Mouse (Mus musculus) brown adipose tissue, adult 24 weeks (tissue): Measurements from ENCODE around the gene Nlrc4. TPM values are rescaled to one million over a fixed set of nuclear protein-coding genes. Genes with fewer than 3 reads are reported as not detected.

Experiments used
- H3K27ac ChIP-seq: fragments of 200-500 bp; replicated peaks from 2 replicates; pipeline ENCODE4 v1.5.1; 2012; ENCODE audit warnings: low read depth, mild to moderate bottlenecking, low read length
- H3K4me1 ChIP-seq: fragments of 200-500 bp; 2 replicates; pipeline ENCODE4 v1.6.1; 2012; ENCODE audit warnings: low read length, mixed read lengths; ENCODE audit not compliant: control insufficient read depth, insufficient read depth, insufficient read length
- H3K4me3 ChIP-seq: fragments of 200-500 bp; 2 replicates; pipeline ENCODE4 v1.5.1; 2012; ENCODE audit warnings: low read depth, mild to moderate bottlenecking, low read length, moderate library complexity; ENCODE audit not compliant: insufficient read depth
- polyA plus RNA-seq: library from polyadenylated mRNA; stranded (reverse); fragments of >200 nt; gene quantifications from 2 replicates; pipeline ENCODE4 v1.2.4, GENCODE M21; 2012; ENCODE audit not compliant: missing spikeins, insufficient read depth, insufficient read length

Nlrc4 gene
- polyA plus RNA-seq, 1 experiment: not detected

GRCm38 (mm10) chr17:74402486-74403222, 56.3 kb downstream of the Nlrc4 start:
- Histone ChIP-seq H3K4me1 (no peaks in the 10 kb centered on the region), H3K27ac (no peak overlapping the region), H3K4me3 (no peak overlapping the region)

DNA sequence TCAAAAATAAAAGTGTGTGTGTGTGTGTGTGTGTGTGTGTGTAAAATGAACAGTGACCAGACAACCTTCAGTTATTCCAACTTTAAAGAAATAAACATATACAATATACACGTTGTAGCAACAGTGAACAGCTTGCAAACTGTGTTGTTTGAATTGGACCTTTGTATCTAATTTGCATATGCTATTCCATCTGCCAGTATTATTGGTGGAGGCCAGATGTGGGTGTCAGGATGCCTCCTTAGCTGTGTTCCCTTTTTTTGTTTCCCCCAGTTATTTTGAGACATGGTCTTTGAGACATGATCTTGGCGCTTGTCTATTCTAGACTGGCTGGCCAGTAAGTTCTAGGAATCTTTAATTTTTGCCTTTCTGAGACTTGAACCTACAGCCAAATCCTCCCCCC, 61.8 kb downstream of the Nlrc4 start:
- Histone ChIP-seq H3K4me3 (no peak overlapping the region), H3K27ac (no peak overlapping the region)

DNA sequence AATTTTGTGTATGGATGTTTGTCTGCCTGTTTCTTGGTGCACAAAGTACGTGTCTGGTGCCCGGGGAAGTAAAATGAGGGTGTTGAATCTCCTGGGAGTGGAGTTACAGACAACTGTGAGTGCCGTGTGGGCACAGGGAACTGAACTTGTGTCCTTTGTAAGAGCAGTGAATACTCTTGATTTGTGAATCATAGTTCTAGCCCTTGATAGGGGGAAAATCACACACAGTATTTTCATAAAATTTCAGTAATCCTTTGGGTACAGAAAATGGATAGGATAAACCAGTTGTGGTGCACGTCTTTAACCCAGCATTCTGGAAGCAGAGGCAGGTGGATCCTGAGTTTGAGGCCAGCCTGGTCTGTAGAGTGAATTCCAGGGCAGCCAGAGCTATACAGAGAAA, 62.2 kb downstream of the Nlrc4 start:
- no peak overlapping the region for H3K27ac ChIP-seq
- H3K4me1 ChIP-seq: no peaks in the 10 kb centered on the region
- H3K4me3 ChIP-seq: no peak overlapping the region

More for the DNA sequence above, 61.8 kb downstream of the Nlrc4 start:
- H3K4me1 ChIP-seq: no peaks in the 10 kb centered on the region

- Histone ChIP-seq H3K4me3 (peak within 1 kb of the TSS; percentile 97), H3K27ac (peak within 1 kb of the TSS; percentile 58), H3K4me1 (no peaks in the 10 kb centered on the region)
Observed at GRCm38 (mm10) chr17:74395383-74396065, 63.4 kb downstream of the Nlrc4 start, which contains the start of gene Slc30a6. Gene Slc30a6, plus strand, starts transcription at chr17:74395608.

DNA sequence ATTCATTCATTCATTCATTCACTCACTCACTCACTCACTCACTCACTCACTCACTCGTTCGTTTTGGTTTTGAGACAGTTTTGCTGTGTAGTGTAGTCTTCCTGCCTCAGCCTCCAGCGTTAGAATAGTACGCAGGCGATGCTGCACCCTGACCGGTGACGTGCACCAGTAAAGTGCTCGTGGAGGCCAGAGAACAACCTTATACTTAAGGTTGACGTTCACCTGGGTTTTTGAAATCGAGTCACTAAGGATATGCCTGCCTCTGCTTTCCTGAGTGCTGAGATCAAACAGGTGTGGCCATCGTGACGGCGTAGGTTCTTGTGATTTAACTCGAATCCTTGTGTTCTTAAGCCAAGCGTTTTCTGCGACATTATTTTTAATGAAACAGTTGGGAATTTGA, 64.1 kb downstream of the Nlrc4 start:
- H3K27ac ChIP-seq: peak overlapping the region; percentile 48
- no peaks in the 10 kb centered on the region for H3K4me1 ChIP-seq
- H3K4me3 ChIP-seq: peak overlapping the region; percentile 62

DNA sequence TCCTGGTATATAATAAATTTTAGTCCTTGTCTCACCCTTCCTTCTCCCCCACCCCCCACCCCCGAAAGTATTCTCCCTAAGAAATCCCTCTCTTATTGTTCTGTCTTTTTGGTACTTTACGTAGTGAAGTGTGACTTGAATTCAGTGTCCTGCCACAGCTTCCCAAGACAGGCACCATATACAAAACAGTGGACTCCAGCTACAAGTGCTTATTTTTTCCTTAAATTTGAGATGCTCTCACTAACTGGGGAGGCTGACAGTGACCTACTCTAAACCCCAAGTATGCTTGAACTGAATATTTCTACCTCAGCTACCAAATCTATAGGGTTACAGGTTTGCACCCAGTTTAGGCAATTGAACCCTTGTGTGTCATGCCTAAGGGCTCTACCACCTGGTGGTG, 64.6 kb downstream of the Nlrc4 start:
- Histone ChIP-seq H3K4me1 (no peaks in the 10 kb centered on the region), H3K4me3 (no peak overlapping the region; the same call in 1 of the 2 replicates), H3K27ac (no peak overlapping the region)

GRCm38 (mm10) chr17:74389847-74390246, 69.1 kb downstream of the Nlrc4 start:
- Histone ChIP-seq H3K4me3 (no peak overlapping the region), H3K4me1 (no peaks in the 10 kb centered on the region), H3K27ac (no peak overlapping the region)

- no peak overlapping the region for H3K4me3 ChIP-seq
- no peak overlapping the region for H3K27ac ChIP-seq
- no peaks in the 10 kb centered on the region for H3K4me1 ChIP-seq
Observed at GRCm38 (mm10) chr17:74386657-74387056, 72.3 kb downstream of the Nlrc4 start.

DNA sequence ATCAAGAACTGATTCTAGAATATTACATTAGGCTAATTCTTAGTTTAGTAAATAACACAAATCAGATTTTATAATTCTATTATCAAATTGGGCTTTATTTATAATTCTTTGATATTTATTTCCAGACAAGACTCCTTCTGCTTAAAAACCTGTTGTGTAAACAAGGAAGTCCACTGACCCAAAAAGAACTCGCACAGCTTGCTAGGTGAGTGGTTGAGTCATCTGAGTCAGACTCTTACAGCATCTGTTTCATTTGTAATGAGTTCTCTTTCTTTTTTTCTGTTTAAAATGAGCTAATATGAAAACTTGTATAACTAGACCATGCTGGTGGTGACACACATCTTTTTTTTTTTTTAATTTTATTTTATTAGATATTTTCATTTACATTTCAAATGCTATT, 82.0 kb downstream of the Nlrc4 start:
- Histone ChIP-seq H3K27ac (no peak overlapping the region), H3K4me1 (no peaks in the 10 kb centered on the region)

More for the DNA sequence above, 82.0 kb downstream of the Nlrc4 start:
- H3K4me3 ChIP-seq: no peak overlapping the region

Other genes starting within 250 kb of the Nlrc4 start
- 81.4 and 105 TPM in 2 replicates for gene Memo1, start 163.6 kb downstream of the Nlrc4 start, polyA plus RNA-seq
- gene Dpy30, start 135.2 kb downstream of the Nlrc4 start, polyA plus RNA-seq: 86.6 and 132 TPM in 2 replicates
- 14.8 and 18.7 TPM in 2 replicates for gene Spast, start 120.2 kb downstream of the Nlrc4 start, polyA plus RNA-seq
- 10.6 and 12.0 TPM in 2 replicates for gene Slc30a6, start 63.5 kb downstream of the Nlrc4 start, polyA plus RNA-seq
- gene Yipf4, start 30.4 kb upstream of the Nlrc4 start, polyA plus RNA-seq: 68.4 and 72.0 TPM in 2 replicates
- gene Birc6, start 69.2 kb upstream of the Nlrc4 start, polyA plus RNA-seq: 25.0 and 38.4 TPM in 2 replicates